Mouse (Mus musculus) CH12F3 (cell line): Measurements from ENCODE around the gene Gmps.

Experiments
- in situ Hi-C: fragments of 300-500 bp; cut with MboI; formaldehyde crosslinking; loops from 2 replicates; pipeline ENCODE4 v1.14.3; 2020; ENCODE audit warnings: low sequenced_read_pairs

The Gmps gene

GRCm38 (mm10) chr3:64039818-64040784 lies 64.2 kb downstream of the Gmps start:
- in situ Hi-C loops, result loop anchor here (25.0 kb wide), 2 partner anchors 197 to 797 kb away; partner anchors contain the start of gene Vmn2r7
